Mouse (Mus musculus): ENCODE measurements around the gene Trim10.

- TF ChIP-seq CTCF (IDR thresholded peaks at IDR 0.05; ENCODE audit: borderline replicate concordance, insufficient read depth, low read depth, low read length): no peak
- TF ChIP-seq POLR2A (IDR thresholded peaks at IDR 0.05; ENCODE audit: borderline replicate concordance, insufficient read depth, low read length): no peak
These were observed 13.9 kb upstream of the Trim10 start for GRCm38 (mm10) chr17:36855484-36855883.

All from cerebellum, adult 2 months (tissue).